Mouse (Mus musculus) intestine, postnatal 0 days (tissue): Measurements from ENCODE around the gene Slc22a26. TPM values are rescaled to one million over a fixed set of nuclear protein-coding genes. Genes with fewer than 3 reads are reported as not detected.
"Not testable (repeated sequence)": the region's sequence is repeated elsewhere in the genome, so short reads cannot be mapped to it uniquely, and the experiment has no call there.

Experiments
- ATAC-seq: fragments of 200-750 bp; cut with Nextera tagmentation; 2 replicates; pipeline ENCODE4 v1.8.0; 2017; ENCODE audit warnings: mild to moderate bottlenecking, moderate TSS enrichment, moderate library complexity
- H3K27ac ChIP-seq: fragments of 300-500 bp; sonication (generic); 2 replicates; pipeline ENCODE4 v1.5.1; 2014; ENCODE audit warnings: mild to moderate bottlenecking, low read depth, low read length, moderate library complexity
- H3K27me3 ChIP-seq: fragments of 300-500 bp; sonication (generic); replicated peaks from 2 replicates; pipeline ENCODE4 v1.6.1; 2014; ENCODE audit warnings: low read length, mixed read lengths; ENCODE audit not compliant: control insufficient read depth, insufficient read depth
- H3K36me3 ChIP-seq: fragments of 300-500 bp; sonication (generic); 2 replicates; pipeline ENCODE4 v1.6.1; 2014; ENCODE audit warnings: mild to moderate bottlenecking, moderate library complexity; ENCODE audit not compliant: control insufficient read depth, insufficient read depth
- H3K4me1 ChIP-seq: fragments of 300-500 bp; sonication (generic); replicated peaks from 2 replicates; pipeline ENCODE4 v1.6.1; 2014; ENCODE audit warnings: antibody characterized with exemption, low read length, mixed read lengths; ENCODE audit not compliant: control insufficient read depth, insufficient read depth
- H3K4me2 ChIP-seq: fragments of 300-500 bp; sonication (generic); replicated peaks from 2 replicates; pipeline ENCODE4 v1.6.1; 2014; ENCODE audit warnings: low read depth, mild to moderate bottlenecking, moderate library complexity
- H3K4me3 ChIP-seq: fragments of 300-500 bp; sonication (generic); 2 replicates; pipeline ENCODE4 v1.5.1; 2014; ENCODE audit warnings: low read depth, low read length
- H3K9ac ChIP-seq: fragments of 300-500 bp; sonication (generic); 2 replicates; pipeline ENCODE4 v1.6.1; 2014; ENCODE audit warnings: mild to moderate bottlenecking, low read depth, low read length
- H3K9me3 ChIP-seq: fragments of 300-500 bp; sonication (generic); 2 replicates; pipeline ENCODE4 v1.6.1; 2016; ENCODE audit warnings: mixed run types; ENCODE audit not compliant: control insufficient read depth
- CTCF ChIP-seq: sonication (generic); IDR thresholded peaks from 2 replicates; pipeline ENCODE4 v1.5.1; 2016; ENCODE audit warnings: low read depth, mild to moderate bottlenecking, control low read depth, antibody characterized with exemption, moderate library complexity
- WGBS: fragments of 180-500 bp; shearing (Covaris S2); extraction: QIAGEN DNeasy Blood & Tissue Kit; methylation state at CpG from one replicate; pipeline ENCODE4 v1.1.7; 2014; 5-methylcytosine and 5-hydroxymethylcytosine counted together
- polyA plus RNA-seq: library from polyadenylated mRNA; unstranded; fragments of >200 nt; fragmentation: Nextera tagmentation; extraction: Ambion mirVana; gene quantifications from 2 replicates; pipeline ENCODE4 v1.2.1, GENCODE M21; 2015

Gene Slc22a26
- 0.07 TPM in 1 of 2 replicates, not detected in the other for polyA plus RNA-seq

DNA sequence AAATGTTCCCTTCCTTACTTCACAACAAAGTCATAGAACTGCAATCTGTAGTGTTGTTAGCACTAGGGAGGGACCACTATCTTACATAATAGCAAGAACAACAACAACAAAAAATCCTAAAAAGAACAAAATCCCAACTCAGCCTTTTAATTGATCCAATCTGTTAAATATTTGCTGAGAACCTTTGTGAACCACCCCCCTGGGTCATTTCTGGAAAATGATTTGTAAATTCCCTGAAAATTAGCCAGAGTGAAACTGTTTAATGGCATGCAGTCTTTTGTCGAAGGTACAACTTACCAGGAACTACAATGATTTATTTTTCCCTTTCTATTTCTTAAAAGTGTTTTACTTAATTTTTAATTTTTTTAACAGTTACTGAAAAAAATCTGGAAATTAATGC lies at the start of gene Slc22a26:
TSS of gene Slc22a26 (minus strand) at position 97 of the 400 bp plus-strand sequence.
- ATAC-seq = no peak
- Histone ChIP-seq H3K9ac (no peak within 1 kb of the TSS), H3K4me2 (no peak within 1 kb of the TSS), H3K9me3 (no peaks in the 10 kb centered on the region), H3K4me1 (no peaks in the 10 kb centered on the region), H3K4me3 (no peak within 1 kb of the TSS), H3K27me3 (no peaks in the 10 kb centered on the region), H3K36me3 (no peaks in the 10 kb centered on the region), H3K27ac (no peak within 1 kb of the TSS)
- WGBS = 55% methylated on average over 1 of the region's 1 CpGs
- TF ChIP-seq CTCF = no peak

DNA sequence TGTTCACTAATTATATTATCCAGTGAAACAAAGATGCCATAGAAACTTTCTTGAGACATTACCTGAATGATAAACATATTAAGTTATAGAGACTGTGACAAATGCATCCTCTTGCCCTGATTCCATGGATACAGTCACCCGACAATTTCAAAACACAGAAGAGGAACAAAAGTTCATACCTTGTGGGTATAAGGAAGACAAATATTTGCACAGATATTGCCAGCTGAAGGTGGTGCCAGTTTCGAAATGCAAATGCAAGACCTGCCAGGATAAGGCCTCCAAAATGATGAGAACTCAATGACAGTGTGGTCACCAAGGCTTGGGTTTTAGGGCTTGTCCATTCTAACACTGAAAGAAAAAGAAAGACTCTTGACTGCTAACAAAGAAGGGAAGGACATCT lies 27.4 kb upstream of the Slc22a26 start:
- Histone ChIP-seq H3K4me3 (no peak overlapping the region), H3K27me3 (no peaks in the 10 kb centered on the region), H3K9me3 (no peaks in the 10 kb centered on the region), H3K36me3 (no peaks in the 10 kb centered on the region), H3K27ac (no peak overlapping the region), H3K4me2 (no peak overlapping the region), H3K4me1 (no peaks in the 10 kb centered on the region), H3K9ac (no peak overlapping the region)
- TF ChIP-seq CTCF = no peak
- ATAC-seq = no peak
- WGBS = 60% methylated on average over 2 of the region's 2 CpGs

DNA sequence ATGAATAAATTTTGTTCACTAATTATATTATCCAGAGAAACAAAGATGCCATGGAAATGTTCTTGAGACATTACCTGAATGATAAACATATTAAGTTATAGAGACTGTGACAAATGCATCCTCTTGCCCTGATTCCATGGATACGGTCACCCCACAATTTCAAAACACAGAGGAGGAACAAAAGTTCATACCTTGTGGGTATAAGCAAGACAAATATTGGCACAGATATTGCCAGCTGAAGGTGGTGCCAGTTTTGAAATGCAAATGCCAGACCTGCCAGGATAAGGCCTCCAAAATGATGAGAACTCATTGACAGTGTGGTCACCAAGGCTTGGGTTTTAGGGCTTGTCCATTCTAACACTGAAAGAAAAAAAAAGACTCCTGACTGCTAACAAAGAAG lies 11.9 kb downstream of the Slc22a26 start:
- Histone ChIP-seq H3K27me3 (no peaks in the 10 kb centered on the region), H3K4me1 (no peaks in the 10 kb centered on the region), H3K36me3 (no peaks in the 10 kb centered on the region), H3K9me3 (no peaks in the 10 kb centered on the region), H3K27ac (no peak overlapping the region), H3K4me2 (no peak overlapping the region), H3K9ac (no peak overlapping the region), H3K4me3 (no peak overlapping the region)
- ATAC-seq = no peak
- TF ChIP-seq CTCF = no peak
- WGBS = 83% methylated on average over 1 of the region's 1 CpGs

DNA sequence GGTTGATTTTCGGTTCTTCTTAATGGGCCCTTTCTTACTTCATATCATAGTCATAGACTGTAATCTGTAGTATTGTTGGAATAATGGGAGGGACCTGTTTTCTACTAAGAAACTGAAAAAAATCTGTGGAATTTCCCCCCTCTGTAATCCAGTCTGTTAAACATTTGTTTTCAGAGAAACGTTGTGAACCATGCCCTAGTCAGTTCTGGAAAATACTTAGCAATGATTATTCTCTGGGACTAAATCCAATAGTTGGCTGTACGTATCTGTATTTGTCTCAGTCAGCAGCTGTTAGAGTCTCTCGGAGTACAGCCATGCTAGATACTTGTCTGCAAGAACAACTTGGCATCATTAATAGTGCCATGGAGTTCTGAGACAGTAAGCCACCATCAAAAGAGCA lies 27.2 kb downstream of the Slc22a26 start:
- no peak for TF ChIP-seq CTCF
- H3K27ac ChIP-seq = no peak overlapping the region
- H3K4me1 ChIP-seq = no peaks in the 10 kb centered on the region
- no peak for ATAC-seq
- no peaks in the 10 kb centered on the region for H3K36me3 ChIP-seq
- no peaks in the 10 kb centered on the region for H3K27me3 ChIP-seq
- no peak overlapping the region for H3K4me3 ChIP-seq
- no peak overlapping the region for H3K4me2 ChIP-seq
- 71% methylated on average over 4 of the region's 4 CpGs for WGBS
- H3K9me3 ChIP-seq = no peaks in the 10 kb centered on the region
- H3K9ac ChIP-seq = no peak overlapping the region

DNA sequence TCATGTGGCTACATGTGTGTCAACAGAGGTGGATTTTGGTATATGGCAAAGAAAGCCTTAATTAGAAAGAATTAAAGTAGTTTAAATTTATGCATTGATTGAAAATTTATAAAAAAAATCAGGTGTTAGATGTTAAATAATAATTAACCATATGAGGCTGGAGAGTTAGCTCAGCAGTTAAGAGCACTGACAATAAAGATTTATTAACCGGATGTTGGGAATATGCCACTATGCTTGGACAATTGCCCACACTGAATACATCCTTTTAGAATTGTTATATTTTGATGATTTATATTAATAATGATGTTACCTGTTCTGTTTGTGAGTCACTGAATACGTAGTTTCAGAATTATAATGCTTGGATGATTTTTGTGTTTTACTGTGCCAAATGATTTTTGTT lies 36.3 kb downstream of the Slc22a26 start:
- Histone ChIP-seq H3K4me1 (no peaks in the 10 kb centered on the region), H3K36me3 (no peaks in the 10 kb centered on the region), H3K27me3 (no peaks in the 10 kb centered on the region), H3K27ac (0 out of 2 replicates have a peak overlapping the region, but pooled peaks have one; percentile 41), H3K4me3 (no peak overlapping the region), H3K9me3 (no peaks in the 10 kb centered on the region), H3K4me2 (0 out of 2 replicates have a peak overlapping the region, but pooled peaks have one; percentile 35), H3K9ac (no peak overlapping the region)
- WGBS = 59% methylated on average over 2 of the region's 2 CpGs
- TF ChIP-seq CTCF = no peak
- peak; percentile 78 for ATAC-seq

DNA sequence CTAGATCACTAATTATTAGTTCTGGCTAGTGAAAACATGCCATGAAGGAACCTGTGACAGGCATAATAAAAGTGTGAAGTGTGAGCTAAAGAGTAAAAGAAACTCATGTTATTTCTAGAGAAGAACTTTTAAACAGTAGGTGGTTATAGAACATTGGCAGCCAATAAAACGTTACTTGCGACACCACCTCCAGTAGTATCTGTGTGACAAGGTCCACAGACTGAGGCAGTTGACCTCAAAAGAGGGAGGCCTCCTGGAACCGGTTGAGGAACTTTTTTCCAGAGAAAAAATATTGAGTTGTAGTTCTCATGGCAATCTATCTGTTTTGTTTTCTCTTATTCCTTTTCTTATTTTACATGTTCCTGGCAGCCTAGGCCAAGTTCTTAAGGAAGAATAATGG lies 36.9 kb downstream of the Slc22a26 start:
- H3K4me1 ChIP-seq = no peaks in the 10 kb centered on the region
- WGBS = 55% methylated on average over 3 of the region's 3 CpGs
- H3K36me3 ChIP-seq = no peaks in the 10 kb centered on the region
- H3K4me2 ChIP-seq = 0 out of 2 replicates have a peak overlapping the region, but pooled peaks have one; percentile 35
- no peaks in the 10 kb centered on the region for H3K9me3 ChIP-seq
- H3K27me3 ChIP-seq = no peaks in the 10 kb centered on the region
- no peak overlapping the region for H3K9ac ChIP-seq
- no peak overlapping the region for H3K4me3 ChIP-seq
- peak overlapping the region; percentile 41; the same call in 1 of the 2 replicates for H3K27ac ChIP-seq
- no peak for TF ChIP-seq CTCF
- peak; percentile 97 for ATAC-seq

DNA sequence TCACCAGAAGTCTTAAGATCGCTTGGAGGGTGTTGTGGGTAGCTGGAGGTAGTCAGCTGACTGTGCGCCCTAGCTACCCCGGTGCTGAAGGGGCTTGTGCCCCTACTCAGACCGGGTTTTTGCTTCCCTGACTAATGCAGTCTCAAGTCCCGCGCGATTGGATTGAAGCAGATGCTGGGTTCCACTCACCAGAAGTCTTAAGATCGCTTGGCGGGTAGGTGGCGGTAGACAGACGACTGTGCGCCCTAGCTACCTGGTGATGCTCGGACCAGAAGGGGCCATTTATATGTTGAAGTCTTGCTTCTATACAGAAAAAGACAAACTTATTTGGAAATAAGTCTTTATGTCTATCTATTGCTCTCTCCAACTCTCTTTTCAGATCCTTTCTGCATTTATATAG lies 49.1 kb downstream of the Slc22a26 start:
- not testable (repeated sequence) for H3K27ac ChIP-seq, H3K4me3 ChIP-seq, H3K36me3 ChIP-seq, H3K9me3 ChIP-seq, H3K9ac ChIP-seq, H3K4me2 ChIP-seq, ATAC-seq, H3K4me1 ChIP-seq, H3K27me3 ChIP-seq
- 71% methylated on average over 13 of the region's 13 CpGs for WGBS

Other genes with a start within 250 kb of the Slc22a26 start
- gene Pla2g16, start 245.2 kb downstream of the Slc22a26 start, polyA plus RNA-seq = 5.5 and 6.4 TPM in 2 replicates
- gene Lgals12, start 195.5 kb downstream of the Slc22a26 start, polyA plus RNA-seq = 0.25 and 0.38 TPM in 2 replicates
- gene Hrasls5, start 190.1 kb downstream of the Slc22a26 start, polyA plus RNA-seq = not detected in 2 replicates
- not detected in 2 replicates for gene Slc22a19, start 91.4 kb downstream of the Slc22a26 start, polyA plus RNA-seq
- not detected in 2 replicates for gene Slc22a27, start 163.4 kb upstream of the Slc22a26 start, polyA plus RNA-seq